8 mouse cellular contexts compared by ENCODE assay signal in the genomic region with DNA sequence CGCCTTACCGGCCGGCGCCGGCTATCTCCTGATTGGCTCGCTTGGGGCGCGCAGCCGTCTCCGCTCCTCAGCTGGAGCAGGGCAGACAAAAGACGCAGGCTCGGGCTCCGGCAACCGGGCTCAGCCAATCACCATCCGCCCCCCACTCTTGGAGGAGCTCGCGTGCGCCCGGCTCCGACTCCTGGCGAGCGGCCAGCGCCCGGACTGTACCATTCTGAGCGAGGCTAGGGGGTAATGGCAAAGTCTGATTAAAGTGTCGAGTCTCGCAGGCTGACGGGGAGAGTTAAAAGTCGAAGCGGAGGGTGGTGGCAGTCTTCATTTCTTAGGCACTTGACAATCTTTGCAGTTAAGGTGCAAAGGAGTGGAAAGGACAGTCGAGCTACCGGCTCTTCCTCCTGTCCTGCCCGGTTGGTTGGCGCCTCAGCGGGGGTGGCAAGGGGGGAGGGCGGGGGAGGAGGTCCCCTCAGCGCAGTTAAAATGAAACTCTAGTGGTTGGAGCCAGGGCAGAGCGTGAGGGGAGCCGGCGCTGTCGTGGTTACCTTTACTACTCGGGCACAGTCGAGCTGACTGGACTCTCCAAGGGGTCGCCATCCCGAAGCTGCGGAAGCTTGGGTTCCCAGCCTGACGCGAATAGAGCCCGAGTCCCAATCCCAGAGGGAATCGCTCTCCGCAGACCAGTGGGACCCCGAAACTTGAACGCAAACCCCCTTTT. TPM values are rescaled to one million over a fixed set of nuclear protein-coding genes. Genes with fewer than 3 reads are reported as not detected.
A peak's percentile ranks its signal among the peaks of the same experiment; 100 is the strongest.
DNase-seq lines count a peak whose midpoint lies in the region; ATAC-seq and TF ChIP-seq lines count a peak whose summit lies in the region.

A gene (plus strand): TSS at position 479 of the 712 bp plus-strand sequence.

- peak within 1 kb of the TSS; percentile 99 for H3K9ac ChIP-seq in forebrain, embryonic 16.5 days (replicated peaks; ENCODE audit: low read depth, low read length)
- peak within 1 kb of the TSS; percentile 90 for H3K9ac ChIP-seq in lung, embryonic 14.5 days

- H3K4me3 ChIP-seq in G1E (ENCODE audit: low read depth, low read length), result peak within 1 kb of the TSS; percentile 76
- H3K4me3 ChIP-seq in forebrain, embryonic 16.5 days (replicated peaks; ENCODE audit: low read length), result peak within 1 kb of the TSS; percentile 91
- H3K4me3 ChIP-seq in layer of hippocampus, adult 2 months, result peak within 1 kb of the TSS; percentile 89
- peak within 1 kb of the TSS; percentile 62 for H3K4me3 ChIP-seq in lung, embryonic 14.5 days (ENCODE audit: low read depth, low read length)
- H3K4me3 ChIP-seq in olfactory bulb, adult 2 months (ENCODE audit: insufficient read depth, low read depth, low read length), result peak within 1 kb of the TSS; percentile 95
- H3K4me3 ChIP-seq in thymus, adult 2 months (ENCODE audit: control insufficient read depth, insufficient read depth, low read length), result peak within 1 kb of the TSS; percentile 94

- intact Hi-C loops in heart, postnatal 36 days (cut with DNase I), result loop anchor here (2.0 kb wide), 1 partner anchor 46 kb away; no protein-coding TSS in a partner anchor

- WGBS in forebrain, embryonic 16.5 days, result under 1% methylated on average over 53 of the region's 53 CpGs
- under 1% methylated on average over 52 of the region's 53 CpGs for WGBS in lung, embryonic 14.5 days
- WGBS in olfactory bulb, adult 2 months, result under 1% methylated on average over 53 of the region's 53 CpGs
- WGBS in thymus, adult 2 months, result under 1% methylated on average over 52 of the region's 53 CpGs

- no peaks in the 10 kb centered on the region for H3K36me3 ChIP-seq in G1E (replicated peaks)
- H3K36me3 ChIP-seq in forebrain, embryonic 16.5 days (ENCODE audit: control insufficient read depth, insufficient read depth), result no peaks in the 10 kb centered on the region
- H3K36me3 ChIP-seq in lung, embryonic 14.5 days (ENCODE audit: insufficient read depth), result no peaks in the 10 kb centered on the region
- no peaks in the 10 kb centered on the region for H3K36me3 ChIP-seq in thymus, adult 2 months (ENCODE audit: control insufficient read depth, insufficient read depth, low read length)

- no peaks in the 10 kb centered on the region for H3K27me3 ChIP-seq in G1E (ENCODE audit: insufficient read depth, low read length)
- no peaks in the 10 kb centered on the region for H3K27me3 ChIP-seq in forebrain, embryonic 16.5 days (replicated peaks; ENCODE audit: control insufficient read depth, insufficient read depth, low read length)
- no peaks in the 10 kb centered on the region for H3K27me3 ChIP-seq in lung, embryonic 14.5 days (ENCODE audit: insufficient read depth, low read length)
- peaks cover 3% of the 10 kb centered on the region for H3K27me3 ChIP-seq in thymus, adult 2 months (ENCODE audit: control insufficient read depth, insufficient read depth, low read length)

- no peaks in the 10 kb centered on the region for H3K9me3 ChIP-seq in G1E (replicated peaks)
- H3K9me3 ChIP-seq in forebrain, embryonic 16.5 days (ENCODE audit: control insufficient read depth, low read length), result no peaks in the 10 kb centered on the region
- no peaks in the 10 kb centered on the region for H3K9me3 ChIP-seq in lung, embryonic 14.5 days (ENCODE audit: low read depth, low read length)

- DNase-seq in G1E (ENCODE audit: low spot score), result peak; percentile 99
- DNase-seq in cerebellum, adult 18-20 months, result peak; percentile 99
- peak; percentile 96 to 98 for DNase-seq in heart, postnatal 36 days
- DNase-seq in layer of hippocampus, adult 2 months (ENCODE audit: low spot score in 2 of 2), result peak; percentile 98 to 99
- peak; percentile 99 for DNase-seq in lung, embryonic 14.5 days
- DNase-seq in thymus, adult 2 months, result peak; percentile 98

- peaks cover 24% of the 10 kb centered on the region for H3K4me1 ChIP-seq in G1E (ENCODE audit: insufficient read depth, low read depth, low read length)
- peaks cover 8% of the 10 kb centered on the region for H3K4me1 ChIP-seq in forebrain, embryonic 16.5 days (replicated peaks; ENCODE audit: control insufficient read depth, insufficient read depth, low read length)
- 0 out of 2 replicates have a peak, but pooled peaks cover 7% of the 10 kb centered on the region for H3K4me1 ChIP-seq in lung, embryonic 14.5 days (ENCODE audit: insufficient read depth)
- no peaks in the 10 kb centered on the region; the same call in 1 of the 2 replicates for H3K4me1 ChIP-seq in olfactory bulb, adult 2 months (ENCODE audit: control insufficient read depth, insufficient read depth, low read length)
- peaks cover 5% of the 10 kb centered on the region for H3K4me1 ChIP-seq in thymus, adult 2 months (replicated peaks; ENCODE audit: control insufficient read depth, insufficient read depth, low read length)

- TF ChIP-seq CTCF in G1E (IDR thresholded peaks at IDR 0.05; ENCODE audit: low read depth, low read length), result no peak
- peak; percentile 15; the same call in 1 of the 2 replicates for TF ChIP-seq CTCF in layer of hippocampus, adult 2 months (conservative IDR thresholded peaks at IDR 0.05)
- TF ChIP-seq CTCF in lung, embryonic 14.5 days (IDR thresholded peaks at IDR 0.05; ENCODE audit: low read depth), result no peak
- no peak for TF ChIP-seq CTCF in olfactory bulb, adult 2 months (IDR thresholded peaks at IDR 0.05; ENCODE audit: insufficient read depth, low read depth, low read length)
- TF ChIP-seq CTCF in thymus, adult 2 months (IDR thresholded peaks at IDR 0.05; ENCODE audit: borderline replicate concordance, control insufficient read depth, extremely low read depth, insufficient read depth, low read length, poor library complexity), result 0 out of 2 replicates have a peak, but pooled peaks have one; percentile 21

- peak within 1 kb of the TSS; percentile 62 for H3K4me2 ChIP-seq in forebrain, embryonic 16.5 days (ENCODE audit: low read length)
- peak within 1 kb of the TSS; percentile 68 for H3K4me2 ChIP-seq in lung, embryonic 14.5 days

- peak; percentile 97 for ATAC-seq in G1E (ENCODE audit: extremely low read depth, insufficient number of reproducible peaks, low FRiP score, poor library complexity, severe bottlenecking)
- ATAC-seq in forebrain, embryonic 16.5 days, result peak; percentile 99
- peak; percentile 100 for ATAC-seq in lung, embryonic 14.5 days (ENCODE audit: insufficient read depth)

- peak; percentile 99 for TF ChIP-seq POLR2A in olfactory bulb, adult 2 months (IDR thresholded peaks at IDR 0.05; ENCODE audit: insufficient read depth, low read depth, low read length)
- TF ChIP-seq POLR2A in thymus, adult 2 months (IDR thresholded peaks at IDR 0.05; ENCODE audit: control insufficient read depth, extremely low read depth, insufficient read depth, low read length, poor library complexity), result peak; percentile 98

- peak within 1 kb of the TSS; percentile 100 for H3K27ac ChIP-seq in forebrain, embryonic 16.5 days (ENCODE audit: low read length)
- peak within 1 kb of the TSS; percentile 98 for H3K27ac ChIP-seq in layer of hippocampus, adult 2 months
- peak within 1 kb of the TSS; percentile 100 for H3K27ac ChIP-seq in lung, embryonic 14.5 days (ENCODE audit: low read depth)
- H3K27ac ChIP-seq in olfactory bulb, adult 2 months (ENCODE audit: insufficient read depth, low read depth, low read length), result peak within 1 kb of the TSS; percentile 100
- peak within 1 kb of the TSS; percentile 94 for H3K27ac ChIP-seq in thymus, adult 2 months (ENCODE audit: control insufficient read depth, insufficient read depth, low read length)

RNA-seq across cellular contexts. Expression of the gene that starts here (rescaled TPM):
- total RNA-seq in G1E (2014; fragmentation: Nextera tagmentation), result 11.1 and 21.1 TPM in 2 replicates
- 24.7 and 25.4 TPM in 2 replicates for total RNA-seq in G1E (2017)
- polyA plus RNA-seq in G1E (2012), result 7.2 and 8.7 TPM in 2 replicates
- polyA plus RNA-seq in forebrain, embryonic 16.5 days (2015; fragmentation: Nextera tagmentation; extraction: Ambion mirVana), result 83.3 and 86.9 TPM in 2 replicates
- total RNA-seq in heart, postnatal 36 days (2021), result 10 to 100 TPM in 1 of 2 experiments, 1 to 10 TPM in 1; 9.8 to 10.6 TPM
- 10 to 100 TPM; 31.3 to 33.8 TPM for total RNA-seq in layer of hippocampus, adult 2 months (2021)
- polyA plus RNA-seq in lung, embryonic 14.5 days (2014; fragmentation: Nextera tagmentation; extraction: Ambion mirVana), result 26.4 and 28.7 TPM in 2 replicates
- not detected in 2 replicates for polyA plus RNA-seq in olfactory bulb, adult 2 months (2012; ENCODE audit: insufficient read depth, insufficient read length, low replicate concordance, missing spikeins)
- polyA plus RNA-seq in thymus, adult 2 months (2012; rRNA removed), result 26.0 and 26.3 TPM in 2 replicates

Comparison
In these comparisons a context has a peak if more than half of its experiments do, and no peak if none do; other contexts are left out.
1. Peak in every context shown above with its lines: DNase-seq, ATAC-seq, H3K4me3 ChIP-seq and H3K27ac ChIP-seq.
2. CTCF ChIP-seq: peak in layer of hippocampus, adult 2 months (single experiment) and thymus, adult 2 months (single experiment); none in G1E (single experiment), lung, embryonic 14.5 days (single experiment) and olfactory bulb, adult 2 months (single experiment).